Mouse (Mus musculus) thymus, adult 18-20 months (tissue): ENCODE measurements around the gene Lipt2.
A peak's percentile ranks its signal among the peaks of the same experiment; 100 is the strongest.

Source experiments
- DNase-seq, 2 experiments: peaks; one replicate each; pipeline ENCODE4 v3.0.0; 2022; ENCODE audit warnings: mixed read lengths in 2 of 2

Gene Lipt2

DNA sequence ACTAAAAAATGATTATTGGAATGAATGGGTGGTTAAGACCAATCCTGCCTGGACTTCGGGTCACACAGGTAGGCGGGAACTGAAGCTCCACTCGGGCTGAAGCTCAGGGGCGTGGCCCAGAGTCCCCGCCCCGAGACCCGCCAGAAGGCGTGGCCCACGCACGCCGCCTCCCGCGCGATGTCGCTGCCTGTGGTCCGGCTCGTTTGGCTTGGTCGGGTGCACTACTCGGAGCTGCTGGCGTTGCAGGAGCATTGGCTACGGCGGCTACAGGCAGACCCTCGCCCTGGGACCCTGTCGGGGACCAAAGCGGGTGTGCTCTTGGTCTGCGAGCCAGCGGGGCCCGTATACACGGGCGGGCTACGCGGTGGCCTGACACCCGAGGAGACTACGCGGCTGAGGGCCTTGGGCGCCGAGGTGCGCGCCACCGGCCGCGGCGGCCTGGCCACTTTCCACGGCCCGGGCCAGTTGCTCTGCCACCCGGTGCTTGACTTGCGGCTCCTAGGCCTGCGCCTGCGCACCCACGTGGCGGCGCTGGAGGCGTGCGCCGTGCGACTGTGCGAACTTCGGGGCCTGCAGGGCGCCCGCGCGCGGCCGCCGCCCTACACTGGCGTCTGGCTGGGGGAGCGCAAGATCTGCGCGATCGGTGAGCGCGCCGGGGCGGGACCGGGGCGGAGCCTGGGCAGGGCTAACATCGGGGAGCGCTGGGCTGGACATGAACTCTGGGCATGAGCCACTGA, at the start of gene Lipt2:
TSS of gene Lipt2 (plus strand) at position 173 of the 737 bp plus-strand sequence.
- DNase-seq, result peak; percentile 78 to 81

DNA sequence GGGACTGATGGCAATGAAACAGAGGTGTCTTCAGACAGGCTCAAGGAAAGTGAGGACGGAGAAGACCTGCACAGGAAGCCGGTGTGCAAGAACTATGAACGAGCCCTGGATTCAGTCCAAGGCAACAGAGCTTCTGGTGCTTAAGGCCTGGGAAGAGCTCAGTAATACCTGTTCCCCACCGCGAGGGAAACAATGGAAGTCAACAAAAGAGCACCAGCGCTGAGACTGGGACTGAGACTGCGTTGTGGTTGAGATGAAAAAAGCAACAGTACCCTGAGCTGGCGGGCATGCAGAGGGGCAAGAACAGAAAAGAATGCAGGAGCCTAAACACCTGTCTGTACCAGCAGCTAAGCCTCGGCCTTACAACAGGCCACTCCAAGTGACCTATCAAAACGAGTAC, 47.6 kb upstream of the Lipt2 start:
- DNase-seq, result no peak

DNA sequence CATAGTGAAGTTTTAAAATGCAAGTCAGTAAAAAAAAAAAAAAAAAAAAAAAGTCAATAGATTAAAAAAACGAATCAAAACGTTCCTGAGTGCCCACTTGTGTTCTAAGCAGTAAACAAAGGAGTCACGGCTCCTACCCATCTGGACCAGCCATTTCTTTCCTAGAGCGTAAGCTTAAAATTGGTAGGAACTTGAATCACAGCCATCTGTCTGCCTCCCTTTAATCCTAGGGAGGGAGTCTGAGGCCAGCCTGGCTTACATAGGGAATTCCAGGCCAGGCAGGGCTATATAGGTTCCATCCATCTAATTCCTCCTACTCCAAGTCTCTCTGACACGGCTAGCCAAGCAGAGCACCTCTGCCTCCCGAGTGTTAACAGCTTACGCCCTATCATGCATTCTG, 45.3 kb upstream of the Lipt2 start:
- no peak for DNase-seq

DNA sequence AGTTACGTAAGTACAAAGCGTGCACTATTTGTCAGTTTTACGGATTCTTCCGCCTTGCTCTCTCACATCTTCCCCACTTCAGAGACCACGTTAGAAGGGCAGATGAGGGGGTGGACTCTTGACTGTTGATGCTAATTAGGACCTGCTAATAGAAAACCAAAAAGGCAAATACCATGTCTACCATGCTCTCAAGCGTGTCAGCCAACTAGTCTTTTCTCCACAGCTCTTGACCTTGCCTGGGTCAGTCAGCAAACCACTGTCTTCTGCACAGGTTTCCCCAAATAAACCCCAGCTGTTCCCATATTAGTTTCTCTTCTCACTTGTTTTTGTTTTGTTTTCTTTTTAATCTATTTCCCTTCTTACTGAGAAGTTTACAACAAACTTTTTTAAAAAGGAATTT, 44.8 kb upstream of the Lipt2 start:
- DNase-seq, result no peak

DNA sequence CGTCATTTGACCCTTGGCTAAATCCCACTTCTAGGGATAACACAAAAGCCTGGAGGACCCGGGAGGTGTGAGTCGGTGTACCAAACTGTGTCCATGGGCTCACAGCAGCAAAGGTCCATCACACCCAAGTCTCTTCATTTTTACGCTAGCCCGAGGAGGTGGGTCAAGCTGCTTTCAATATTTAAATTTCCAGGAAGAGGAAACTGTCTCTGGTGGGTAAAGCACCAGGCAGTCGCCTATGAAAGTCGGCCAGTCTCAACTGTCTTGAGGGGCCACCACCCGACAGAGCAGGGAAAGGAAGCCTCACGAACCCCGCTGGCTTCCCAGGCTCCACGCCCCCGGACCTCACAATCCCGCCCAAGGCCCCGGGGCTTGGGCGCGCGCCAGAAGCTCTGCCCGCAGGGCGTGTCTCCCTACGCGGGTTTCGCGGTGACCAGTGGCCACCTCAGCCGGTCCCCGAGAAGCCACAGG, 38.3 kb upstream of the Lipt2 start:
- no peak for DNase-seq

DNA sequence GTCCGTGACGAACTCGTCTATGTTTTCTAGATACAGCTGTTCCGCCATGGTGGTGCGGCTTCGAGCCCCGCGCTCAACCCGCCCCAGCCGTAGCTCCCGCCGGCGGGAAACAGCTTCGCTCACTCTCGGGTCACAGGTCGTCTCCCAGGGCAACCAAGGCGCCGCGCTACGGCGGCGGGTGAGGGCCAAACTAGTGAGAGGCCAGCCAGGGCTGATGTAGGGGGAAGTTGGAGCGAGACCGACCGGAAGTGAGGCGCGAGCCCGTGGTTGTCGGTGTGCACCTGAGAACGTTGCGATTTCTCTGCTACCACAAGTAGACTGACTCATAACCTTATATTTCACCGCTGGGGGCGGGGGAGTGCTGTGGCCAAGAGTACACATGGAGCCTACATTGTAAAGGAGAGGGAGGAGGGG, 37.7 kb upstream of the Lipt2 start, which contains the start of gene Pold3:
TSS of gene Pold3 (minus strand) at position 190 of the 414 bp plus-strand sequence.
- peak; percentile 97 to 98 for DNase-seq

DNA sequence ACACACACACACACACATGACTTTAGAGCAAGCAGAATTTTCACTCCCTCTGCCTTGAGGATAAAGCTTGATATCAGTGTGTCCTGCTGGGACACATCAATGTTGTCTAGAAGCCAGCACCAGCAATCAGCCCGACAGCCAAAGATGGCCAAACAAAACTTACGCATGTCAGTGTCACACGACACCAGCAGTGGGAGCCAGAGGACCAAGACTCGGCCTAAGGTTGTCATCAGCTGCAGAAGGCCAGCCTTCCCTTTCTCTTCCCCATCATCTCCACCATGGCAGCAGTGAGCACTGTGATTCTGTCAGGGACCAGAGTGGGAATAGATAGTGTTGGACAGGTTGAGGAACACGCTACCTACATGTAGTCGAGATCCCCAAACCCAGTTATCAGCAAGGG, 35.6 kb upstream of the Lipt2 start:
- no peak for DNase-seq

DNA sequence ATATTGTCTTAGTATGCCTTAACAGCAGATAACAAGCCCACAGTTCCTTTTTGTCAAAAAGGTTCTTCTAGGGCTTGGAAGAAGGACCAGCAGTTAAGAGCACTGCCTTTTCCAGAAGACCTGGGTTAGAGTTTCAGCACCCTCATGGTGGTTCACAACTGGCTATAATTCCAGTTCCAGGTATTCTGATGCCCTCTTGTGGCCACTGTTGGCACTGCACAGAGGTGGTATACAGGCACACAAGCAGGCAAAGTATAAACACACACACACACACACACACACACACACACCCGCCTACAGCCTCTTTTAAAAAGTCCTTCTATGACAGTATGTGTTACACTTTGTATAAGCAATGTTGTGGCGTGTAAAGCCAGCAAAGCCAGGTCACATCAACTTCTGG, 34.9 kb upstream of the Lipt2 start:
- DNase-seq, result peak; percentile 11 to 23

DNA sequence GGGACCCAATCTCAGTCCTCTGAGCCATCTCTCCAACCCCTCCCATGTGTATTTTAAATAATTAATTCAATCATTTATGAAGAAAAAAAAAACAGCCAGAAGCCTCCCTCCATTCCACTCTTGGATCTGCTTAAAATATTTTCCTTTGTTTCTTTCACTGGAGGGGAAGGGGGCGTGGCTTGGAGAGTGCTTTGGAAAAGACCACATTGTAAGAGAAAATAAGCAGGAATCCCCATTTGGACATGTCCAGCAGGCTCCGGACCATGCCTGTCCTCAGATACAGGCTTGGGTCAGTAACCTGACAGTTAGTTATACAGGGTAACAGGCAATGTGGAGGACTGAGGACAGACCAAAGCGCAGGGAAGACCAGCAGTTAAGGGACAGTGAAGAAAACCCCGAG, 33.9 kb upstream of the Lipt2 start:
- DNase-seq, result no peak

DNA sequence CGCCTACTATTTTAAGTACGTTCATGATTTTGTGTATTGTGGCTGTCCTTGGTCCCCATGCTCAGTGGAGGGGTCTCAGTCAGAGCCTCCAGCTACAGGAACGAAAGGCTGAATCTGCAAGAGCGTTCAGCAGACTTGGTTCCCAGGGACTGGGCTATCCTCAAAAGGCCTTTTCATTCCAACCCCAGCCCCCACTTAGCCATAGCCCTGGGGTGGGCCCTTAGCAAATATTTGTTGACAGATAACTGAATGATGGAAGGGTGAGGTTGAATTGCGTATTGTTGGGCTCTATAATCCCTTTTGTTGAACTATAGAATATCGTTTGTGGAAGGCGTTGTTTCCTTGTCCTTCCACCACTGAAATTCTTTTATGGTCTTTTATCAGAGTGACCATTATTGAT, 32.6 kb upstream of the Lipt2 start:
- DNase-seq, result no peak

DNA sequence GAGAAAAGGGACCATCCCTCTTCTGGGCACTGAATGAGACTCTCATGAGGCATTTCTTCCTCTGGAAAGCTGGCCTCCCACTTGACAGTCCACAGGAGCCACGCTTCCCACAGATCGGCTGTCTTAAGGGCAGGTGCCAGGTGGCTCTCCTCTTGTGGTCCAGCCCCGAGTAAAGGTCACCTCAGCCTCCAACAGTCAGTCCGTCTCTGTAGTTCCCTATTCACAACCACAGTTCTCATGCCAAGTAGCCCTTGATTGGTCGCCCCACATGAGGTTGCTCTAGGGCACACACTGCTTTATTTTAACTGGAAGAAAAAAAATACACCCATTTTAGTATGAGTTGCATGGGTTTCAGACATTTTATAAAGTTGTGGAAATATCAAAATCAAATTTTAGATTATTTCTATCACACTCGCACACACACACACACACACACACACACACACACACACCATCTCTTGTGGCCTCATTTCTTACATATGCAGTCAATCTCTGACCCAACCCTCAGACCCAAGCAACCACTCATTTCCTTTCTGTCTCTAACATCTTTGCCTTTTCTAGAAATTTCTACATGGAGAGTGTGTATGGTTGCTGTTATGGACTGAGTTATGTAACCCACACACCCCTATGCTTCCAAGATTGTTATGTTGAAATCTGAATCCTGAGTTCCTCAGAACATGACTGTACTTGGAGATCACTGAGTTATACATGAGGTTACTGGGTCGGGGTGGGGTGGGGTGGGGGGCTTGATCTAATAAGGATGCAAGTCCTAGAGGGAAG, 30.6 kb upstream of the Lipt2 start:
- DNase-seq, result no peak

DNA sequence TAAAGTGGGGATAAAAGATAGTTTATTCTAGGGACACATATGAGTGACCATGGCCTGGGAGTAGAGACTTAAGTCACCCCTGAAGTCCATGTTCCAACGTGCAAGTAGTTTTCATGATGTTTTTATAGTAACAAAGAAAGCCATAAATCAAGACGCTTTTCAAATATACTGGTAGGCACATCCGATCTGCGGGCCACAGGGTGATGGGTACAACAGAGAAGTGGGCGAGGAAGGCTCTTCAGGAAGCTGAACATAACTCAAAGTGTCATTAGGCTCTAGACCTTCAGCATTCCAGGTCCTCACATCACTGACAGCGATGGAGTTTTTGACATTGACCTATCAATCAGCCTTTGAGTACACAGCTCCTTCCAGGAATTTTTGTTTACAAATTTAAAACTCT, 28.5 kb upstream of the Lipt2 start:
- DNase-seq, result no peak

DNA sequence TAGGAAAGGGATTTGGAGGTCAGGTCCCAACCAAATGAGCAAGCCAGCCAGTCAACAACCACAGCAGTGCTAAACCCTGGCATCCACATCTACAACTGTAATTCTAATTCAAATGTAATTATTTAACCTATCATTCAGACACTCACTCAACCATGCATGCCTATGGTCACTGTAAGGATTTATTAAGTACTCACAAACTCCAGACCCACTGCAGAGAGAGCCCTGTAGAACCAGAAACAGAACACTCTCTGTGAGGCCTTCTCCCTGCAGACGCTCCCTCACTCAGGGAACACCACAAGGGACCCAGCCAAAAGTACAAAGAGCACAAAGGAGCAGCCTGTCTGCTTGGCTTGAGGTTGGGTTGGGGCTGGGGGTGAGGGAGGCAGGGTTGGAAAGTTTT, 26.7 kb upstream of the Lipt2 start:
- no peak for DNase-seq

DNA sequence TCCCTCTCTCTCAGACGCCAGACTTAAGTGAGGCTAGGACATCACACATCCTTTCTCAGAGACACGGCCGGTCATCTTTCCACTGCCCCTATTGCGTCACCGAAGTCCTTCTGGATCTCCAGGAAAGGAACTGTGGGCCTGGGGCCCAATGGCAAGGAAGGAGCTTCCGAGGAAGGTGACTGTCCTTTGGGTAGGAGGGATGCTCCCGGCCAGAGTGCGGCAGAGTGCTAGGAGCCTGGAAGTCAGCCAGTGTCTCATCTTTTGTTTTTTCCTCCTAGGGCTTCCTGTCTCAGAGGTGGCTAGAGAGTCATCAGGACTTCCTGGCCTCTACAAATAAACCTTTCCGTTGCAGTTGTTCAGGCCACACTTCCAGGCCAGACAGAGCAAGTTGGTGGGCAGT, 22.0 kb upstream of the Lipt2 start:
- DNase-seq, result no peak

DNA sequence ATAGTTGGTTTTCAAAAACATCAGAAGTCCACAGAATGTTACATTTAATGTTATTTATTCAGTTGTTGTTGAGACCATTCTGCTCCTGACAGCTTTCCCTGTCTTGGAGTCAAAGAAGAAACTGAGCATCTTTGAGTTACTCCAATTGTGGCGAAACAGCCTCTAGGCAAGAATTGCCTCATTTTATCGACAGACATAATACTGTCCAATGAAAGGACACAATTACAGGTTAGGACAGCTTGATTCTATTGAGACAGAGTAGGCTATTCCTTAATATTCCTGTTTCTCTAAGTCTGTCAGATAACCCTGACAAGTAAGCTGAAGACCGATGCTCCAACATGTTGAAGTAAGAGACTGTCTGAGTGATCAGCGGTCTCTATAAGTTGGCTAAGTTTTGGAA, 21.0 kb upstream of the Lipt2 start:
- DNase-seq, result no peak

DNA sequence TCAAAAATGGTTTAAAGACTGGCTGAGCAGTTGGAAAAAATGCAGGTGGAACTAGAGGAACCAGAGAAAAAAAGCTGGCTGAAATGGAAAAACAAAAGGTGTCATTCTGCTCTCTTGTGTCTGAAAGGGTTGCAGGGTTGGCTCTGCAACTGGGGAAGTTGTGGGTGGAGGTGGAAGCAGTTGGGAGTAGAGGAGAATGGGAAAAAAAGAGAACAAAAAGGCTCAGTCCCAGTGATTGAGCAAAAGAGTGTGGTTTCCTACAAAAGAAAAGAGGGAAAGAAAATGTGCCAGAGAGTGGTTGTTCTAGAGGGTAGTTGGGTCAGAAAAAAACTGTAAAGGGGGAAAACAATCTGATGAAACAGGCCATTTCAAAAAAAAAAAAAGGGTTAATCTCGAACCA, 18.5 kb upstream of the Lipt2 start:
- no peak for DNase-seq

DNA sequence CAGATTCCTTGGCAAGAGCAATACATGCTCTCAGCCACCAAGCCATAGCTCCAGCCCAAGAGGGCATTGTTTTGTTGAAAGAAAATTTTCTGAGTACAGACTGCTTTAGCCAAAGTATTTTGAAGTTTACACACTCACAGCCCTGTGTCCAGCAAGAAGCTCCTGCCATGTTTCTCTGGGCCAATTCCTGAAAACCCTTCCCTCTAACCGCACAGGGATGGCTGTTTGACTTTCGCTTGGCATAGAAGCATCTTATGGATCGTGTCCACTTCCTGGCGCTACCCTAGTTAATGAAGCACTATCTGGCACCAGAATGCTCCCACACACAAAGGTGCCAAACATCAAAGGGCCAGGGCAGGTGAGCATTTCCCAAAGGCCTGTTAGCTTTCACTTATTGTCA, 10.5 kb upstream of the Lipt2 start:
- no peak for DNase-seq

DNA sequence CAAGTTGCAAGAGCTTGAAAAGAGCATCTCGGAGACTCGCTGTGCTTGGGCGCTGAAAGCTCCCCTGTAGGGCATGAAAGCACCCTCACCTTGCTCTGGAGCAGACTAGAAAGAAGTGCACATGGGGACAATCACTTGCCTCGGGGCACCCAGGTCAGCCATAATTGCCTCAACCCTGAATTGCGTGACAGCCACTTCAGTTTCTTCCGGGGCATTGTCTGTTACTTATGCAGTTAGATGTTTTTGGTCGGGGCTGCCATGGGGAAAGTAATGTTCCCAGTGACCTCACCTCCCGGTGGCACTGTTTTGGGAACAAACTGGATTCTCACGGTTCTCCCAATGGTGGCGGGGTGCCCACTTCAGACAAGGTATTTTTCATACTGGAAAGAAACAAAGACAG, 9.0 kb upstream of the Lipt2 start:
- DNase-seq, result no peak

DNA sequence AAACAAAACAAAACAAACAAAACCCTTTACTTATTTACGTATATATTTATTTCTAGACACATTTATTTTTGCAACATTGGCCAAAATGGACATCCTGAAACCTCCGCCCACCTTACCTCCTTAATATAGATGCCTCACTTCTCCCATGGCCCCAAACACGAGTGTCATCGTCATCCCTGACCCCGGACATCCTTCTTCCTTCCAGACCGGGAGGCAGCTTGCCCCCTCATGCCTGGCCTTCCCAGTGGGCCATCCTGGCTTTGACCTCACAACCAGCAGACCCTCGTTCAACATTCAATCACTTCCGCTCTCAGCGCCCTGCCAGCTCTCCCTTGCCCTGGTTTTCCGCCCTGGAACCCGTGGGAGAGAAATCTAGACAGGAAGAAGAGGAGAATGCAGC, 8.5 kb upstream of the Lipt2 start:
- no peak for DNase-seq

DNA sequence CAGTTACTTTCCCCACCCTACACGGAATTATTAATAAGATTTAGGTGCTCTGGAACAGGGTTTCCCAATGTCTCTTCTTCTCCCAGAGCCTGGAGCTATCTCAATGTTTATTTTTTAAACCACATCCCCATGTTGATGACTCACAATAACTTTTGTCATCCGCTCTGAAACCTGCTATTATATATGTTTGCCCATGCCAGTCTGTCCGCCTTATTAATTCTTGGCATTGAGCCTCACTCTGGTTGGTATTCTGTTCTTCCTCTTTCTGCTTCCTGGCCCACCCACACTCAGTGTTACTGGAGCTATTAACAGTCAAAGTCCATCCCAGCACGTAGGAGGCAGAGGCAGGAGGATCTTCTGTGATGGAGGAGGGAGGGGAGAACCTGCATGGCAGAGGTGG, 1.4 kb upstream of the Lipt2 start:
- DNase-seq, result no peak

DNA sequence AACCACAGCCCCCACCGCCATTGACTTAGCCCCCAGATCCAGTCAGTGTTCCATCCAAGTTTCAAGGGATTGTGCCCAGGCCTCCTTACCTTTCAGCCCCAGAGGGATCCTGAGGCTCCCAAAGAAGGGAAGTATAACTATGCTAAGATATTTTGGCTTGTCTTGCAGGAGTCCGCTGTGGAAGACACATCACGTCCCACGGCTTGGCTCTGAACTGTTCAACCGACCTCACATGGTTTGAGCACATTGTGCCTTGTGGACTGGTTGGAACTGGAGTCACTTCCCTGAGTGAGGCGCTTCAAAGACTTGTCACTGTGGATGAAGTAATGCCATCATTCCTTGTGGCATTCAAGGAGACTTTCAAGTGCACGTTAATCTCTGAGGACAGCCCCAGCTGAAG, 929 bp downstream of the Lipt2 start:
- no peak for DNase-seq

DNA sequence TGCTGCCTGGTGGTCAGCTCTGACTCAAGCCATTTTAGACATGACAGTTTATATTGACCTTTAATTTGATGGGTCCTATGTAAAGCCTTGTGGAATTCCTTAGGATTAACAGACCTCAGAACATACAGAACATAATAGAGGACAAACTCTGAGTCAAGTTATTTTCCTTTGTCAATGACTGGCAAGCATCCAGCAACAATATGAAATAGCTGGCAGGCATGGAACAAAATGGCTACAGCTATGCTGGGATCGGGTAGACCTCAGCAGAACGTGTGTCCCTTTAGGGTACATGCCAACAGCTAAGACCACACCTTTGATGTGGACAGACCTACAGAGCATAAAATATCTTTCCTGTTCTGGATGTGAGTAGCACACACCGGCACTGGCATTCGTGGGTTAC, 4.4 kb downstream of the Lipt2 start:
- DNase-seq, result no peak

DNA sequence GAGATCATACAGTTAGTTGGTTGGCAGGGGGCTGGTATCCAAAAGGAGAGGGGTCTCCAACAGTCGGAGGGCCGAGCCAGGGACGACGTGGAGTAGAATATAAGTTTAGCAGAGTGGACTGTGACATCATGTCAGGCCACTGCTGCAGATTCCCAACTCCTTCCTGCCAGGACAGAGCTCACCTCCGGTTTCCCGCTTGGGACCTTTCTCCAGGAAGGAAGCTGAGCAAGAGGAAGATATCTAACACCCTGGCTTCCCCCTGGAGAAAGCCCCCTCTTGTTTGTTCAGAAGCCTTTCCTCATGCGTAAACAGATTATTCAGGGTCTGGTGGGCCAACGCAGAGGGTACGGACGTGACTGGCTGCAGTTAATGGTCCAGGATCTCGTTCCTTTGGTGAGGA, 9.6 kb downstream of the Lipt2 start:
- no peak for DNase-seq

DNA sequence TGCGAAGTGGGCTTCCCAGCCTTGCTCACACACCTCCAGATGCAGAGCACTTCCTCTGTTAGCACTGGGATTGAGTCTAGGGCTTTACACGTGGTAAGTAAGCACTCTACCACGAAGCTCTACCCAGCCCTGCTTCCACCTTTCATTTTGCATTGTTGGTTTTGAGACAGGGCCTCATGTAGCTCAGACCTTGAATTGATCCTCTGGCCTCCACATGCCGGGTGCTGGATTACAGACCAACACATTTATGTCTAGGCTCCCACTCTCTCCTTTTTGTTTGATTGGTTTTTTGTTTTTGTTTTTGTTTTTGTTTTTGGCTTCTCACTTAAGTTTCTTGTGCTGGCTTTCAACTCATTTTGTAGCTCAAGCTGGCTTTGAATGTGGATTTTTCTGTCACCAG, 11.7 kb downstream of the Lipt2 start:
- DNase-seq, result no peak
